Mouse (Mus musculus) cerebellum, postnatal 25 days (tissue): Measurements from ENCODE around the gene Olfr10.
"Not testable (repeated sequence)": the region's sequence is repeated elsewhere in the genome, so short reads cannot be mapped to it uniquely, and the experiment has no call there.

Experiments
- DNase-seq, 2 experiments: peaks; one replicate each; pipeline ENCODE4 v3.0.0; 2021; ENCODE audit warnings: mixed read lengths in 2 of 2

The Olfr10 gene

DNA sequence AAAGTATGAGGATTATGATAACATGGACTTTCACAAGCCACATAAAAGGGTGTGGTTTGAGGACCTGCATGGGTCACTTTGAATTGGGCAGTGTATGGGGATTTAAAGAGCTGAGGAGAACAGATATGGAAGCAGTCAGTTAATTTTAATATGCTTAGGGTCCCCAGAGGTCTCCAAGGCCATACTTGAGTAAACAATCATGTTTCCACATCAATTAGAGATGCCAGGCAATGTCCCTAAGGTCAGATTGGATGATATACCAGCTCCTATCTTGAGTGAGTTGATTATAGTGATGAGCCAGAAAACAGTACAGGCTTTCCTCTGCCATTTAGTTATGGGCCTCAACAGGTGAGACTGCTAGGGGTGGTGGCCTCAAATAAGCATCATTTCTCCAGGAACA, at the start of gene Olfr10:
Gene Olfr10 (plus strand): TSS at position 301 of the 400 bp plus-strand sequence.
- DNase-seq = no peak

DNA sequence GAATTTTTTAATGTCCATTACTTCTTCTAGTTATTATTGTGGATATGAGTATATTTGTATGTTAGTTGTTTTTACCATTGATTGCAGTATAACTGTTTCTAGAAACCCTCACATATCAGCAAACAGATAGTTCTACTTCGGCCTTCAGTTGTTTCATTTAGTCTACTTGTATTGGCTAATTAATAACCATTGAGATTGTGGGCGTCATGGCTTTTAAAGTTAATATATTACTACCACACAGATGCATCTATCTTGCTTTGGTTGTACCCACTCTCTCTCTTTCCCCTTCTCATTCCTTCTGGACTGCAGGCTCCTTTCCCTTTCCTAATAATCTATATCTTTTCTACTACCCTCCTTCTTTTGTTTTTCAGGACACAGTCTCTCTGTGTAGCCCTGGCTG, 45.2 kb upstream of the Olfr10 start:
- DNase-seq = no peak

DNA sequence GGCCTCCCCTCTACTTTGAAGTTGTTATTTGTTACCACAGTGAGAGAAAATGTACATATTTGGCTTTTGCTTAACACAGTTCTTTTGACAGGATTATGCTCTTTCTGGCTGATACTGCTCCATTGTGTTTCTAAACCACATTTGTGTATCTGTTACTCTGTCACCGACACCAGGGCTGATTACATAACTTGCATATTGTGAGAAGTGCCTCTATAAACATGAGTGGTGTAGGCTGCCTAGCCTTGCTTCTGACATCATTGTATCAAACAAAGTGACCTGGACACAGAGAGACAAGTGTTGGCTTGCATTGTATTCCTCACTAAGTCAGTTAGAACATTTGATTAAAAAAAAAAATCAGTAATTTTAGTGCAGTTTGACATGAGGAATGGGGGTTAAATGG, 44.7 kb upstream of the Olfr10 start:
- DNase-seq = no peak

DNA sequence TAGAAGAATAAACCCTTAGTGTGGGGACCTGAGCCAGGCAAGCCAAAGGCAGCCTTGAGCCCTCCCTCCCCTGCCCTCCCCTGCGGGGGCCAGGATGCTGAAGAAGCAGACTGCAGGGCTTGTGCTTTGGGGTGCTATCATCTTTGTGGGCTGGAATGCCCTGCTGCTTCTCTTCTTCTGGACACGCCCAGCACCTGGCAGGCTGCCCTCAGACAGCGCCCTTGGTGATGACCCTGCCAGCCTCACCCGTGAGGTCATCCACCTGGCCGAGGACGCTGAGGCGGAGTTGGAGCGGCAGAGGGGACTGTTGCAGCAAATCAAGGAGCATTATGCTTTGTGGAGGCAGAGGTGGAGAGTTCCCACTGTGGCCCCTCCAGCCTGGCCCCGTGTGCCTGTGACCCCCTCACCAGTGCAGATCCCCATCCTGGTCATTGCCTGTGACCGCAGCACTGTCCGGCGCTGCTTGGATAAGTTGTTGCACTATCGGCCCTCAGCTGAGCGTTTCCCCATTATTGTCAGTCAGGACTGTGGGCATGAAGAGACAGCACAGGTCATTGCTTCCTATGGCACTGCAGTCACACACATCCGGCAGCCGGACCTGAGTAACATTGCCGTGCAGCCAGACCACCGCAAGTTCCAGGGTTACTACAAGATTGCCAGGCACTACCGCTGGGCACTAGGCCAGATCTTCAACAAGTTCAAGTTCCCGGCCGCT, 43.8 kb upstream of the Olfr10 start:
- DNase-seq = no peak

DNA sequence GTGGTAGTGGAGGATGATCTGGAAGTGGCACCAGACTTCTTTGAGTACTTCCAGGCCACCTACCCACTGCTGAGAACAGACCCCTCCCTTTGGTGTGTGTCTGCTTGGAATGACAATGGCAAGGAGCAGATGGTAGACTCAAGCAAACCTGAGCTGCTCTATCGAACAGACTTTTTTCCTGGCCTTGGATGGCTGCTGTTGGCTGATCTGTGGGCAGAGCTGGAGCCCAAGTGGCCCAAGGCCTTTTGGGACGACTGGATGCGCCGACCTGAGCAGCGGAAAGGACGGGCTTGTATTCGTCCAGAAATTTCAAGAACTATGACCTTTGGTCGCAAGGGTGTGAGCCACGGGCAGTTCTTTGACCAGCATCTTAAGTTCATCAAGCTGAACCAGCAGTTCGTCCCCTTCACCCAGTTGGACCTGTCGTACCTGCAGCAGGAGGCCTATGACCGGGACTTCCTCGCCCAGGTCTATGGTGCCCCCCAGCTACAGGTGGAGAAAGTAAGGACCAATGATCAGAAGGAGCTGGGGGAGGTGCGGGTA, 43.2 kb upstream of the Olfr10 start:
- DNase-seq = no peak

DNA sequence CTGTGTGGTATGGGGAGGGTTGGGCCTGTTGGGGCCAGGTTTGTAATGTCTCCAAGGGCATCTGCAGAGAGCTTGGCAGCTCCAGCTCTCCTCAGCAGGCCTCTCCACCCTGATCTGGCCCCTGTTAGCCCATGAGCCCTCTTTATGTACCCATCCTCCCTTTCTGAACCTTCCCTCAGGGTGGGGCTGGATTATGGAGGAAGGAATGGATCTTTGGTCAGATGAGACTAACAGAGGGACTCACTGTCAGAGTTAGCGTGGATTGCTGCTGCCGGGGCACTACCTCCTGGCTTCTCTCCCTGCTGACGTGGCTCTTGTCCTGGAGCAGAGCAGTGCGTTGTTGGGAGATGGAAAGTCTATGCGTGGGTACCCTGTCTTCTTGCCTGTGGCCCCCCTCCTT, 42.3 kb upstream of the Olfr10 start:
- DNase-seq = no peak

DNA sequence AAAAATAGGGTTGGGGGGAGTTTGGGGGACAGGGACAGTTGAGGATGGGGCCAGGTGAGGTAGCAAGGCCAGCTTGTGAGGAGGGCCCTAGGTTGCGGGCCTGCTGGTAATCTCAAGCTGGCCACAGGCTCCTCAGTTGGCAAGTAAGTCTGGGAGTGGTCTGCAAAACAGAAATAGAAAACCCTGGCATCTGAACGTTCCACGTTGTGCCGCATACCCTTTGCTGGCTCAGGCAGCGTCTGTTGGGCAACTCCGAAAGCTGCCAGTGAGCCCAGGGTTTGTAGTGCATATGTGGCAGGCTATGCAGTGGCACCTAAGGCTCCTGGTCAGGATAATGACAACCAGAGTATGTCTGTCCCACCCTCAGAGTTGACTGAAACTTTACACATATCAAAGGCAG, 41.4 kb upstream of the Olfr10 start:
- no peak for DNase-seq

DNA sequence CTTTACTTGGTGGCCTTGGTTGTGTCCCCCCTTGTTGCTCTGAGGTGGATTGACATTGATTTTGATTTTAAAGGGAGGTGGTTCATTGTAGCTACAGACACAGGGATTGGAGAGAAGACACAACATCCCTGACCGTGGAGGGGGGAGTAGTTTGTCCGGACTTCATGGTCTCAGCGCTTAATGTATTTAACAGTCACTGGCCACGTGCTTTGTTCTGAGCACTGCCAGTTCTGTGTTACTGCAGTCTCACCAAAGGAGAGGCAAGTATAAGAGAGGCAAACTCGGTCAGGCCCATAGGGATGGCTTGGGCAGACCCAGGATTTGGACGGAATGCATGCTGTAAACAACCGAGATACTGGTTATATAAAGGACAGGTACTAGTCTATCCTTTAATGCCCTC, 40.5 kb upstream of the Olfr10 start:
- DNase-seq = no peak

DNA sequence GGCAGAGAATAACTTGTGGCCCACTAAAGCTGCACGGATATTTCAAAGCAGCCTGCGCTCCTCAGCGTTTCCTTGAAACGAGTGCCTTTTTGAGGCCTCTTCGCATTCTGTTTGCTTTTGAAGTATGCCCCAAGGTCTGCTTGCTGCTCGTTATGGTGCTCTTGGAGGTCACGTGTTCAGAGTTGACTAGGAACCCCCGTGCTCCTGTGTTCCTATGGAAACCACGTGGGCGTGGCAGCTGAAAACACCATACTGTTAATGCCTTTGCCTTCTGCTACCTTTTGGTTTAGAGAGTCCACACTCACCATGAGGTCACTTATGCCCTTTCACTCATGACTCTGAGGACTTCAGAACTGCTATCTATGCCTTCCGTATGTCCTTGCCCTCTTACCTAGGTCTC, 39.9 kb upstream of the Olfr10 start:
- DNase-seq = no peak

DNA sequence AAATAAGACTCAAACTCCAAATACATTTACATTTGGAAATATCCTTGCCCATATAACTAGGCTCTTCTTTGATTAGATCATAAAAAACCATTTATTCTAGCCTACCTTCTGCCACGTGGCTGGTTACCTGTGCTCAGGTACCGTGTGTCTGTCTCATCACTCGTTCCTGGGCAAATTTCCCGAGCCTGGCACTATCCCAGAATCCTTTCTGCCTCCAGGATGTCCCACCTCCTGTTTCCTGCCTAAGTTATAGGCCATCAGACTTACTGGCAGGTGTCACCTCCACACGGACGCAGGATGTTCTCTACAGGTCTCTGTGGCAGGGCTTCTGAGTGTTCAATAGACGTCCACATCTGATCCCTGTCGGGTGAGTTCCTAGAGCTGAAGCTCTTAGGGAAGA, 39.4 kb upstream of the Olfr10 start:
- DNase-seq = peak; percentile 25 to 51

DNA sequence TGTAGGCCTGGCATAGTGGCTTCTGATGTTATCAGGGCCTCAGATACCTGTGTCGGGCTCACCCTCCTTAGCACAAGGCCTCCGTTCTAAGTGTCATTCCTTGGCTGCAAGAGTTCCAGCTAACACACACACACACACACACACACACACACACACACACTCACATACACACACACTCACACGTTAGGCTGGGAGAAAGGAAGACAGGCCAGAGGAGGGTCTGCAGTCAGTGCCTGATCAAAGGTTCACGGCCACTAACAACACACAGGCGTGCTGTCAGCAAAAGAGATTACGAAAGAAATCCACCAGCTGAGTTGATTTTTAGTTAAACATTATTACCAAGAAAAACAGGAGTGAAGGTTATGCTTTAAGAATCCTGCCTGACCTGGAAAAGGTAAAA, 37.9 kb upstream of the Olfr10 start:
- no peak for DNase-seq

DNA sequence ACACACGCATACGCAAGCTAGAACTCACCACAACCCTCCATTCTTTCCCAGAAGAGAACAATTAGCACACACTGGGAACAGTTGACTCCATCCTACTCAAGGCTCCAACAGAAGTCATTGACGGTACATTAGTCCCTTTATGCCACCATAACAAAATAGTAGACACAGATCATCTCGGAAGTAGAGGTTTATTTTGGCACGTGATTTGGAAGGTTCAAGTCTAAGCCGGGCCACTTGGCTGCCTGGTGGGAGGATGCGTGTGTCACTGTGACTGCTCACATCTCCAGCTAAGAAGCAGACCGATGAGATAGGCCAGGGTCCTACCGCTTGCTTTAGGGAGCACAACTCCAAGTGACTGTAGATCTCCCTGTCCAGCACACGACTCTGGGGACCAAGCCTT, 37.2 kb upstream of the Olfr10 start:
- DNase-seq = no peak

DNA sequence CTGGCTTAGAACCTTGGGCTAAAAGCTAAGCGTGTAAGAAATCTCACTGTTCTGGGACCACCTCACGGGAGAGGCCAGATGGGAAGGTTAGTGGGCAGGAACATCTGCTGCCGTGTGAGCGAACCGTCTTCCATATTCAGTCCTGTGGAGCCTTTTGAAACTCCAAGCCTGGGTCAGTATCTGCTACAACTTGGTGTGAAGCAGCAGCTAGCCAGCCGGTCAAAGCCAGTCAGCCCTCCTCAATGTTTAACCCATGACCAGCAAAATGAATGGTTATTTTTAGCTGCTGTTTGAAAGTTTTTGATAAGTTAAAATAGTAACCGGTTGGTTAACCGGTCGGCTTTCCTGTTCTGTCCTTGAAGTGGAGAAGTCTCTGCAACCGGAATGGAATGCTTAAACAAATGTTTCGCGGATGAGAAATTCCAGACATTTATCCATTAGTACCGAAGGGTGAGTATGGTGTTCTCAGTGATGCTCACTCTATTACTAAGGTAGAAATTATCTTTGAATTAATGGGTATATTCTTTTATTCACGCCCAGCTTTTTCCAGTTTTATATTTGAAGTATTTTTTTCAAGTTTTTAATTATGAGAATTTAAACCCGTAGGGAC, 36.5 kb upstream of the Olfr10 start:
- no peak for DNase-seq

DNA sequence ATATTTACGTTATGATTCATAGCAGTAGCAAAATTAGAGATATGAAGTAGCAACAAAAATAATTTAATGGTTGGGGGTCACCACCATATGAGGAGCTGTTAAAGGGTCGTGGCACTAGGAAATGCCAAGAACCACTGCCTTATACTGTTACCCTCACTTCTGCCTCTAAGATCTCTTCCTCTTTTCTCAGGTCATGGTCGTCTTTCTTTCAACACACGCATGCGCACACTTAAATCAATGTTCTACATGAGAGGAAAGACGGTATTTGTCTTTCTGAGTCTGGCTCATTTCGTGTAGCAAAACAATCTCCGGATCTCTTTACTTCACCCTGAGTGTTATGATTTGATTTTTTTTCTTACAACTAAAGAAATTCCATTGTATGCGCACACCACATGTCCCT, 34.8 kb upstream of the Olfr10 start:
- no peak for DNase-seq

DNA sequence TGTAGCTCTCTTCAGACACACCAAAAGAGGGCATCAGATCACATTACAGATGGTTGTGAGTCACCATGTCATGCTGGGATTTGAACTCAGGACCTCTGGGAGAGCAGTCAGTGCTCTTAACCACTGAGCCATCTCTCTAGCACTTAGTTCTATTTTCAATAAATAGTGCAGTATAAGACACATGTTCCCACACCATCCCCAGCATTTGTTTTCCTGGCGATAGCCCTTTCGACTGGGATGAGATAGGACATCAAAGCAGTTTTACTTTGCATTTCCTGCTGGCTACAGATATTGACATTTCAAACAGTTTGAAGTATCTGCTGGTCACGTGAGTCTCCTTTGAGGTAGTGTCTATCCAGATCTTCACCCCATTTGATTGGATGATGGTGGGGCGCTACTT, 34.2 kb upstream of the Olfr10 start:
- no peak for DNase-seq

DNA sequence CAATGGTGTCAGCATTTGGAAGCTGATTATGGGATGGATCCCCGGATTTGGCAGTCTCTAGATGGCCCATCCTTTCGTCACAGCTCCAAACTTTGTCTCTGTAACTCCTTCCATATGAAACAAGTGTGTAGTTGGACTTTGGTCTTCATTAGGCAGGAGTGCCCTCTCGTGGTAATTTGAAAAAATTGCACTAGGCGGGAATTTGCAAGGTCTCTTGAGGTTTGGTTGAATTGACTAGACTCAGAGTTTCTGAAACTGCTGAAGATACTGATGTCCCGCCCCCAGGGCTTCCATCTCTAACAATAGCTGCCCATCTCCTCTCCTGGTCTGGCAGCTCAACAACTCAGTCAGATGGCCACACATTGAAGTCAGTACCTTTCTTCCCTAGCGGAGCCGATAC, 33.2 kb upstream of the Olfr10 start:
- DNase-seq = peak; percentile 23 to 52

DNA sequence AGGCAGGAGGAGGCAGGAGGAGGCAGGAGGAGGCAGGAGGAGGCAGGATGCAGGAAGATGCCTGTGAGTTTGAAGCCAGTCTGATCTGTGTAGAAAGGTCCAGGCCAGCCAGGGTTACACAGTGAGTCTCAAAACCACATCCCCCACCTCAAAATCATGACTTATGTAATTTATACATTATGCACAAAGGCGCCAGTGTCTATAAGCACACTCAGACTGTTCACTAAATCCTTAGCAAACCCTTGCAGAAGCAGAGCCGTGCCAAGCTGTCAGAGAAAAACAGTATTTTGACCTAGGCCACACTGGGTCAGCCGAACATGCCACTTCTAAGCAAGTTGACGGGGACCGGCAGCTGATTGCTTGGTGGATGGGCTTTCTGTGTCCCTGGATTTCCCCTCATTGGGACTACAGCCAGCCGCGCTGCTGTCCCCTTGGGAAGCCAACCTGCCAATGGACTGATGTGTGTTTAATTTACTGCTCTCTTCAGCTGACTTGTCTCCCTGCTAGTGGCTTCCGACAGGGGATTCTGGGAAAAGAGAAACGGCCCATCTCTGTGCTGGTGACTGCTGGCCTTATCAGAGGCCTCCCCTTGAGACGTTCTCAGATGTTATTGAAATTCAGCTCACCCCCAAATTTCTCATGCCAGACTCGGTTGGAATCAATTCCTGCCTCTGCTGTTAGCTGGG, 30.6 kb upstream of the Olfr10 start:
- no peak for DNase-seq

DNA sequence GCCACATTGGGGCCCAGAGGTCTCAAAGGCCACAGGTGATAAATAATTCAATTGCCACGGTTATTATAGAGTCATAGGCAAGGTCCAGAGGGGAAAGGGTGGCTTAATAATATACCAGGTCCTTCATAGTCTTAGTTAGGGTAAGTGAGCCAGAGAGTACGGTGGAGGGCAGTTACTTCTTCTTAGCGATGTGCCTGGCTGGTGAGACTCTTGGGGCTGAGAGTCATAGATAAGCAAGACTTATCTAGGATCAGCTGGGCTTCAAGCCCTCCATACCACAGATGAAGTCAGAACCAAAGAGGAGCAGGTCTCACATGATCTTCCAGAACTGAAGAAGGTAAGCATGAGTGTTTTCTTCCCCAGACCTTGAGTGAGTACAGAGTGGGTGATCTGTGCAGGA, 26.3 kb upstream of the Olfr10 start, which contains the start of gene Olfr1393:
Gene Olfr1393 (plus strand): TSS at position 83 of the 400 bp plus-strand sequence.
- no peak for DNase-seq

DNA sequence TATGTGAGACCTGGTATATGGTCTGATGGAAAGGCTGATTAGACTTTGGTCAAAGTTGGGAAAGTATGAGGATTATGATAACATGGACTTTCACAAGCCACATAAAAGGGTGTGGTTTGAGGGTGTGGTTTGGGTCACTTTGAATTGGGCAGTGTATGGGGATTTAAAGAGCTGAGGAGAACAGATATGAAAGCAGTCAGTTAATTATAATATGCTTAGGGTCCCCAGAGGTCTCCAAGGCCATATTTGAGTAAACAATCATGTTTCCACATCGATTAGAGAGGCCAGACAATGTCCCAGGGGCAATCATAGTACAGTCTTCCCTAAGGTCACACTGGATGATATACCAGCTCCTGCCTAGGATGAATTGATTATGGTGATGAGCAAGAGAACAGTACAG, 19.6 kb upstream of the Olfr10 start, which contains the start of gene Olfr1392:
Gene Olfr1392 (plus strand): TSS at position 301 of the 400 bp plus-strand sequence.
- DNase-seq = not testable (repeated sequence)

DNA sequence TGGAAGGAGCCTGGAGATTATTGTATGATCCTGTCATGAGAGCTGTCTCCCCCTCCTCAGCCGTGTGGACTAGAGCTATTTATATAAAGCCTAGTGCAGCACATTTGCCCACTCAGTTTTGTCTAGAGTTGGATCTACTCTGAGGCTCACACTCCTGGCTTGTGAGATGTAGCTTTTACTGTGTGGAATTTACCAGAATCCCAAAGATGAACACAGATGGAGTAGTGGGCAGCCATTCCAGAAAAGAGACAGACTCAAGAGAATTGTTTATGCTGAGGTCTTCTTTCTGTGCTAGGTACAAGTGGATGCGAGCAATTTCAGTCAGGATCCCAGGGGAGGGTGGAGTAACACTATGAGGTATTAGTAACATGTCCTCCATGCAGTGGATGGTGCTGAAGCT, 17.3 kb upstream of the Olfr10 start:
- no peak for DNase-seq

DNA sequence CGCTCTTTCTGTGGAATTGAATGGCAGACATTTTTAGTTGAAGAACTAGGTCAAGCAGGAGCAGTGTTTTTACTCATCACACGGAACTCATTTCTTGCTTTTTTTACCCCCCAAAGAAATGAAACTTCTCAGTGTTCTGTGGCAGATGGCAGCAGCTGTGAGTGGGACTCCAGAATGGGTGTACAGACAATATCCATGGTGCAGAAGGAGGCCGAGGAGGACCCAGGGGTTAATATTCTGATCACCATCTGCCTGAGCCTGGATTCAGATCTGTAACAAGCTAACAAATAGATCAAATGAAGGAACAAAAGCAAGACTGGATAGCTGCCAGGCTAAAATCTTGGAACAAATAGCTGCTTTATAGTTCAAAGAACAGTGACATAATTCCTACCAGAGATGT, 11.8 kb upstream of the Olfr10 start:
- no peak for DNase-seq

DNA sequence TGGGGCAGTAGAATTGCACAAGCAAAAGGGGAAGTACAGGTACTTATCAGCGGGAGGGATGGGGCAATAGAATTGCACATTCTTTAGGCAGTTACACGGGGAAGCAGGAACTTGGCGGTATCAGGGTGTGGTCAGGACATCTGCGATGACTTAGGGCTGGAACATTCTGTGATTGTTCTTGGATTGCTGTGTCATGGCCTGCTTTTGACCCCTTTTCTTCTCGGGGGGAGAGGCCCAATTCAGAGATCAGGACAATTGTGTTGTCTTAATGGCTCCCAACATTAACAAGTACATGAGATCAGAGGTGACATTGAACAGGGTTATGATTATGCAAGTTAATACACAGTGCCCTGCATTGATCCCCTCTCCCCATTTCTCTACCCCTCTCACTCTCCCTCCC, 4.0 kb downstream of the Olfr10 start:
- not testable (repeated sequence) for DNase-seq

DNA sequence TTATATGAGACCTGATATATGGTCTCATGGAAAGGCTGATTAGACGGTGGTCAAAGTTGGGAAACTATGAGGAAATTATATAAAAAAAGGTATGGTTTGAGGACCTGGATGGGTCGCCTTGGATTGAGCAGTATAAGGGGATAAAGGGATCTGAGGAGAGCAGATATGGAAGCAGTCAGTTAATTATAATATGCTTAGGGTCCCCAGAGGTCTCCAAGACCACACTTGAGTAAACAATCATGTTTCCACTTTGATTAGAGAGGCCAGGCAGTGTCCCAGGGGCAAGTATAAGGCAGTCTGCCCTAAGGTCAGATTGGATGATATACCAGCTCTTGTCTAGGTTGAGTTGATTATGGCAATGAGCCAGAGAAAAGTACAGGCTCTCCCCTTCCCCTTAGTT, 17.9 kb downstream of the Olfr10 start, which contains the start of gene Olfr1391:
Gene Olfr1391 (plus strand): TSS at position 301 of the 400 bp plus-strand sequence.
- DNase-seq = no peak

DNA sequence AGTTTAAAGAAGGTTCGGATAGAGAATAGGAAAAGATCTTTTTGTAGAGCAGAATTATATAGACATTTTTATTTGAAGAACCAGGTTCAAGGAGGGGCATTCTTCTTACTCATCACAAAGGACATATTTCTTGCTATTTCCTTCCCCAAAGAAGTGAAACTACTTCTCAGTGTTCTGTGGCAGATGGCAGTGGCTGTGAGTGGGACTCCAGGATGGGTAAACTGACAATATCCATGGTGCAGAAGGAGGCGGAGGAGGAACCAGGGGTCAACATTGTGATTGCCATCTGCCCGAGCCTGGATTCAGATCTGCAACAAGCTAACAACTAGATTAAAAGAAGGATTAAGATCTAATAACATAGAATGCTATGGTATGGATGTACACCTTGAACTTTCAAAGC, 22.2 kb downstream of the Olfr10 start:
- no peak for DNase-seq
